Mouse (Mus musculus): ENCODE measurements around the gene Akt3.

Akt3 gene

GRCm38 (mm10) chr1:177010607-177011302 is 247.2 kb downstream of the Akt3 start:
- DNase-seq (ENCODE audit: low spot score): no peak

GRCm38 (mm10) chr1:177010041-177010440 is 248.0 kb downstream of the Akt3 start:
- DNase-seq (ENCODE audit: low spot score): no peak

GRCm38 (mm10) chr1:177008777-177009176 is 249.2 kb downstream of the Akt3 start:
- no peak for DNase-seq (ENCODE audit: low spot score)

- DNase-seq (ENCODE audit: low spot score): no peak
These were observed 250.6 kb downstream of the Akt3 start for GRCm38 (mm10) chr1:177007405-177007804.

DNA sequence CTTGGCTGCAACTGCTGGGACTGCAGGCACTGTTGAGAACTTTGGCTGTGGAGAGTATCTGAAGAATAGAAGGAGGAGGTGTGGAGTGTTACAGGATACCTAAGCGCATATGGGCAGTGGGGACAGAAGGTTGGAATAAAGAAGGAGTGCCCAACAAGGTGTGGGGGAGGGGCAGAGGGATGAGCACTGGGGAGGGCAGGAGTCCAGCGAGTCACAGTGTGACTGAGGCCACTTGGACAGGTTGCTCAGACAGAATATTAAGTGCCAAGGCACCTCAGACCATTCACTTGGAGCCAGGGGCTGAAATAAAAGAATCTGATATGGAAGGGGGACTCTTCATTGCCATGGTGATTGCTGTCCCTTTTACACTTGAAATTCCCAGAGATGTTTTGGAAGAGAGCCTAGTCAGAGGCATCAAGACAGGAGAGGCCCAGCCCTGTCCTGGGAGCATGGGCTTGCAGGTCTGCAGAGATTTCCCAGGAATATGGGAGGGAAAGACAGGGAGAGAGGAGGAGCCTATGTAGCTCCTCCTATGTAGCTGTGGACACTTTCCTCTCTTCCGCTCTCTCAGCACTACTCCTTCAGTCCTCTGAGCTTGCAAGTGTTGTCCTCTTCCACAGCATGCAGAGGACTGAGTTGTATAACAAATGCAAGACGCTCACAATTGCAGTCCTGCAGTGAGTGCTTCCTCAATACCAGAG is 253.8 kb downstream of the Akt3 start:
- DNase-seq (ENCODE audit: low spot score): no peak

DNA sequence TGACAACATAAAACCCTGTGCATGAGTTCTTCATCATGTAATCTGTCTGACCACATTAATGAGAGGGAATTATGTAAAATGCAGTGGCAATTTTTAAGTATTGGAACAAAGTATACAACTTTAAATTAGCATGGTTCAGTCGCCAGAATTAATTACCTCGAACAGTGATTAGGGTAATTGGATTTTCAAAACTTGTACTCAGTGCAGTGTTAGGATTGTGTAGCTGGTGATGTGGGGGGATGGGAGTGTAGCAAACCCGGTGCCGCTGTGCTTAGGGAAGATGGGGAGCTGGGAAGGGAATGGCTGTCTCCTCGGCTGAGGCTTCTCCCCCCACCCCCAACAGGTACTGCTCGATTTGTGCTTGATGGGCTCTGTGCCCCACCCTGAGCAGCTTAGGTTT is 255.1 kb downstream of the Akt3 start:
- DNase-seq (ENCODE audit: low spot score): no peak

DNA sequence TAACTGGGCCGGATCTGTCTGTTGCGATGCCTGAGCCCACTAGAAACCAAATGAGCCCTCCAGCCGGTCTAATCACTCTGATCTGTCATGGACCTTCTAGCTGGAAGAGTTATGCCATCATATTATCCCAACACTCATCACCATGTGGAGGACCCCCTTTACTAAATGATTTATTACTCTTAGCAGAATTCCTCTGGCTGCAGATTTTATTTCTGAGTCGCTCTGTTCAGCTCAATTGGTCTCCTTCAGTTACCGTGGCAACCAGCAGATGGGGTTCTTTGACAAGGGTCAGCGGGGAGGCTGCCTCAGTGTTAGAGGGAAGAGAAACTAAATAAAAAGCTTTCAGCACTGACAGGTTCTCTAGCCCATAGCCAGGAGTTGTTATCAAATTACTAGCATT is 259.0 kb downstream of the Akt3 start:
- no peak for DNase-seq (ENCODE audit: low spot score)

DNA sequence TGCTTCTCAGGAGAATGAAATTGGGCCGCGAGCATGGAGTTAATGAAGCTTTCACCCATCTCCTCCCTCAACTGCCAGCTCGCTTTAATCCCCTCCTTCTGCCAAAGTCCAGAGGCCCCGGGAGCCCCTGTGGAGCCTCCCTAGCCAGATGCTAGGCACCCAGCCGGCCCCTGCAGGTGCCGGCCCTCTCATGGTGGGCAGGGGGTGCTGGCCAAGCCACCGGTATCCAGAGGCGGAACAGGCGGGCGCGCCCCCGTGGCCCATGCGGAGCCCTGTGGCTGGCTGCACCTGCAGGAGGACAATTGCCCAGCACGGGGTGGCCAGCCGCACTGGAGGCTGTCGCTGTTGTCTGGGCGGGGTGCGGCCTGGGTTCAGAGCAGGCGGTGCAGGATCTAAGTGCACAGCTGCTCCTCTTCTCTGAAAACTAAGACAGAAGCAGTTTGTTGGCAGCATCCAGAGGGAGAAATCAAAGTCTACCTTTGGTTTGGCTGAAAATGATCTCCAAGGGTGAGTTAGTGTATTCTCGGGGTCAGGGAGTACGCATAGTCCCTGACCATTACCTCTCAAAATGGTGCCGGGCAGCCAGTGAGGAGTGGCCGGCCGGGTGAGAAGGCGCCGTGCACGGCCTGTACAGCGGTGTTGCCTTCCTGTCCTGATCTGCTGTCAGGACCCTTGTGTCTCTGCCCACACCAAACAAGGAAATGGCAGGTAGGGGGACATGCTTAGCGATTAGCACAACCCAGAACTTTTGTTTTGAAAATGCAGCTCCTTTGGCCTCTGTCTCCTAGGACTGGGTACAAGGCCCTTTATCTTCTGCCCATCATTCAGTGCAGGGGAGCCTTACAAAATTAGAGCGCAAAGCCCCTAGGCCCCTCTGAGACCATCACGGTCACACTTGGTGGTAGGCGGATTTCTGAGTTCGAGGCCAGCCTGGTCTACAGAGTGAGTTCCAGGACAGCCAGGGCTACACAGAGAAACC is 260.0 kb downstream of the Akt3 start:
- DNase-seq (ENCODE audit: low spot score): no peak

- DNase-seq (ENCODE audit: low spot score): no peak
These were observed 260.7 kb downstream of the Akt3 start for GRCm38 (mm10) chr1:176997254-176997653.

- DNase-seq (ENCODE audit: low spot score): peak; percentile 27
These were observed 261.3 kb downstream of the Akt3 start for GRCm38 (mm10) chr1:176996630-176997201.

- no peak for DNase-seq (ENCODE audit: low spot score)
These were observed 261.8 kb downstream of the Akt3 start for GRCm38 (mm10) chr1:176996166-176996565.

GRCm38 (mm10) chr1:176995419-176995775 is 262.6 kb downstream of the Akt3 start:
- no peak for DNase-seq (ENCODE audit: low spot score)

DNA sequence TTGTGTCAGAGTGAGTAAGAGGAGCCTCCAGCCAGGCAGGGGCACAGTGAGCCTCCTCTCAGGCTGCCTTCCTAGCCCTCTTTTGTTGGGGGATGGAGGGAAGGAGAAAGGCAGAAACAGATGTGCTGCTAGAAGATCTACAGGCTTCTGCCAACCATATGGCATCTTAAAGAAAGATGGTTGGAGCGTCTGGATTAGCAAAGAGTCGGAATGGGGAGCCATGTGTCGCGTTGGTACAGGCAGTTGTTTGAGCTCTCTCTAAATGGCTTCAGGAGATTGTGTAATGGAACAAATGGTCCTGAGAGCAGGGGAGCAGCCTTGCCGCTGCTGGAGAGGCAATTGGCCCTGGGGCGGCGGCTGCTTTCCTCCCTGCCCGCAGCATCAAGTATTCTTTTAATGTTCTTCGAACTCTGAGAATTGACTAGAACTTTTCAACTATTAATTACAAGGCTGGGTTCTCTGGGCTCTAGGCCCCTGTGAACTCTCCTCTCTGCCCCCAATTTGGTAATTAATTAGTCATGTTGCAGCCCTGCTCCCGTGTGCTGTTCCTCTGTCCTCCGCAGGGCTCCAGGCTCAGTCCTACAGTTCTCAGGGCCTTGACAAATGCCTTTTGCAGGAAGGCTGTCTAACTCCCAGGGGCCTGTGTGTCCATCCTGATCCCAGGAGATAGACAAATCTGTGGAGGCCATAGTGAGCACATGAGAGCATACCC is 263.1 kb downstream of the Akt3 start:
- no peak for DNase-seq (ENCODE audit: low spot score)

GRCm38 (mm10) chr1:176994087-176994486 is 263.9 kb downstream of the Akt3 start:
- DNase-seq (ENCODE audit: low spot score): no peak

DNA sequence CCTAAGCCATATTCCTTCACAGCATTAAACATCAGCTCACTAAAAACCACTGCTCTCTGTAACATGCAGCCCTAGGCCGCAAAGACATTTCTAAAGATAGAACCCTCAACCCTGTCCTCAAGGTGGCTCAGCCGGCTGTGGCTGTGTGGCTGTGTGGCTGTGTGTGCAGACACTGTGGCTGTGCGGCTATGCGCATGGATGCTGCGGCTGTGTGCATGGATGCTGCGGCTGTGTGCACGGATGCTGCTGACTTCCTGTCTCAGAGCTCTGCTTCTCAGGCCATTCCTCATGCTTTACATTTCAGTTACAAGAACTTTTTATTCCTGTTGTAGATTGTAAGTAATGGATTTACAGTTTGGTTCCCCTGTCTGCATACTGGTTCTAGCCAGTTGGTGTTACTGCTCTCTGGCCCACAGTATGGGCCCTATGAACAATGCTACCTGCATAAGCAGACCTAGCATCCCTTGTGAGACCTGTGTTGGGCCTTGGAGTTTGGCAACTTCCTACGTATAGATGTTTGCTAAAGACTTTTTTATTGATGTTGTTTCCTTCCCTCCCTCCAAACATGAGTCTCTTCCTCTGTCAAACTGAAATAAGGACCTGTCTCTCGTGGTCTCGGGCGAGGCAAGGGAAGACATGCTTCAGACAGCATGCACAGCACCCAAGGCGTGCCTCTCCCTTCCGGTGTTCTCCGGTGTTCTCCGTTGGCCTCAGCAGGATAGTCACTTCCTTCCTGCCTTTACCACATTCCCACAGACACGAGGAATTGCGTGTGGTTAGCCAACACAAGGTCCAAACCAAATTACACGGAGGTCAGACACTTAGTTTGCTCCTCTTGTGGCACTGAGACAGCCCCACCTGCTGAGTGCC is 264.6 kb downstream of the Akt3 start:
- DNase-seq (ENCODE audit: low spot score): no peak

- no peak for DNase-seq (ENCODE audit: low spot score)
These were observed 265.5 kb downstream of the Akt3 start for GRCm38 (mm10) chr1:176992517-176992916.

DNA sequence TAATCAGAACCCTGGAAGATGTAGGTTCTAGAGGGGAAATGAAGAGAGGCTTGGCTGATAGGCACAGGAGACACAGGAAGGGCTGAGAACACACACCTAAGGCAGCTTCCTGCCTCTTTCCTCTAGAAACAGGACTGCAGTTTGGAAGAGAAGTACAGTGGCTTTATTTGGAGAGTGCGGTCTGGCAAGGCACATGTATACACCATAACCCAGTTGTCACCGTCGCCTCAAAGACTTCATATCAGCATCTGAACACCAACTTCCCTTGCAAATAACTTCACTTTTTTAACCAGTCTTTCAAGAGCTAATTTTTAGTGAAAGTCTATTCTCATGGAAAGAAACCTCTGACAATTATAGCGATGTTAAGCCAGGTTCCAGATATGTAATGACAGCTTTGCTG is 266.5 kb downstream of the Akt3 start:
- no peak for DNase-seq (ENCODE audit: low spot score)

- DNase-seq (ENCODE audit: low spot score): no peak
These were observed 270.8 kb downstream of the Akt3 start for GRCm38 (mm10) chr1:176986990-176987740.

- no peak for DNase-seq (ENCODE audit: low spot score)
These were observed 271.7 kb downstream of the Akt3 start for GRCm38 (mm10) chr1:176986275-176986674.

GRCm38 (mm10) chr1:176985691-176986090 is 272.3 kb downstream of the Akt3 start:
- DNase-seq (ENCODE audit: low spot score): no peak

Measured in ovary, postnatal 36 days (tissue).